Mouse (Mus musculus): Measurements from ENCODE around the gene Mrpl9.
A peak's percentile ranks its signal among the peaks of the same experiment; 100 is the strongest.

The Mrpl9 gene

GRCm38 (mm10) chr3:94468931-94469330 lies 25.8 kb downstream of the Mrpl9 start:
- DNase-seq: no peak

- peak; percentile 35 to 63 for DNase-seq
These were observed 29.5 kb downstream of the Mrpl9 start for GRCm38 (mm10) chr3:94472447-94473114.

DNA sequence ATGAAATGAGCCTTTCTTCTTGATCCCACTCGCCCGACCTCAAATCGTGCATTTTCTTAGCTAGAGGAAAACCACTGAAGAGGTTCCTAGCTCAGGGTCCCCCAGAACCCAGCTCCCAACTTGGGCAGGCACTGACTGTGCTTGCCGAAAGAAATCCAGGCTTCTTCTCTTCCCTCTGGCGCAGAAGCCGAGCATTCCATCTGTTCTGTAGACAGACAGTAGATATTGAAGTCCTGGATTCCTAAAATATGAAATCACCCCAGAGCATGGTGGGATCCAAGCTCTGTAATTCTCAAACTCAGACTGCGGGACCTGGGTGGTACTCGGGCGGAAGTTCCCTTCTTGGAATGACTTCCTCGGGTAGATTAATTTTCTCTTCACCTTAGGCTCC lies 30.0 kb downstream of the Mrpl9 start:
- DNase-seq: no peak

GRCm38 (mm10) chr3:94473567-94474232 lies 30.6 kb downstream of the Mrpl9 start:
- DNase-seq: no peak

GRCm38 (mm10) chr3:94476301-94477035 lies 33.4 kb downstream of the Mrpl9 start:
- DNase-seq: peak; percentile 51 to 56

DNA sequence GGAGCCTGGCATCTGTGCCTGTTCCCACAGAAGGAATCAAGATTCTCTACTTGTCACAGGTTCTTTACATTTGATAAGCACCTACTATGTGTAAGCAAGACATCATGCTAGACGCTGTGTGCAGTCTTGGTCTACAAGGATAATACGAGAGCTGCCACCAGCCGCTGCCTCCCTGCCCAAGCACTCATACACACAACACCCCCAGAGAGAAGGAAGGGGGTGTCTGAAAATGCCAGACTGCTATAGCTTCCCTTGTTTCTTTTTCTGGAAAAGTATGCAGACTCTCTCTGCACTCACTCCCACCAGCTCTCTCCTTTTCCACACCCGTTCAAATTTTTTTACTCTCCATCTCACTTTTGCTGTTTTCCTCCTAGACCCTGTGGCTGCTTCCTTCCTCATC lies 34.3 kb downstream of the Mrpl9 start:
- DNase-seq: no peak

- no peak for DNase-seq
These were observed 34.9 kb downstream of the Mrpl9 start, which contains the start of gene Celf3 for GRCm38 (mm10) chr3:94477981-94478422. Gene Celf3 (plus strand): TSS chr3:94478295.

DNA sequence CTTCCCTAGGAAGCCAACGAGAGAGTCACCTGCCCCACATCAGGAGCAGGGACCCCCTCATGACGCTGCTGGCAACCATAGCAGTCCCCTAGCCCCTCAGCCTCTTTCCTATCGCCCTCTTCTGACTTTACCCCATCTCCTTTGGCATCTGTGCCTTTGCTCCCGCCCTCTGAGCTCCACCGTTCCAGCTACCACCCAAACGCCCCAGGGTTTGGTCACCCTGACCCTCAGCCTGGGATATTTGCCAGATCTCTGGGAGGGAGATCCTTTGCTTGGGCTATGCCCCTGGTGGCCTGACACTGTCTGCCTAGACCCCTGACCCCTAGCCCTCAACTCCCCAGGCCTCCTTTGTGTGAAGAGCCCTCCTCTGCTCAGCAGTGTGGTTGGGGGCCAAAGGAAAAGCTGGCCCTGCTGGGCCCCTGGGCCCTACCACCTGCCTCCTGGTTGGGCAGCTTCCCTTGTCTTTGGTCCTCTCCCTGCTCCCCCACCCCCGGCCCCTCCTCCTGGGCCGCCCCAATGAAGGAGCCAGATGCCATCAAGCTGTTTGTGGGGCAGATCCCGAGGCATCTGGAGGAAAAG lies 35.6 kb downstream of the Mrpl9 start:
- DNase-seq: no peak

DNA sequence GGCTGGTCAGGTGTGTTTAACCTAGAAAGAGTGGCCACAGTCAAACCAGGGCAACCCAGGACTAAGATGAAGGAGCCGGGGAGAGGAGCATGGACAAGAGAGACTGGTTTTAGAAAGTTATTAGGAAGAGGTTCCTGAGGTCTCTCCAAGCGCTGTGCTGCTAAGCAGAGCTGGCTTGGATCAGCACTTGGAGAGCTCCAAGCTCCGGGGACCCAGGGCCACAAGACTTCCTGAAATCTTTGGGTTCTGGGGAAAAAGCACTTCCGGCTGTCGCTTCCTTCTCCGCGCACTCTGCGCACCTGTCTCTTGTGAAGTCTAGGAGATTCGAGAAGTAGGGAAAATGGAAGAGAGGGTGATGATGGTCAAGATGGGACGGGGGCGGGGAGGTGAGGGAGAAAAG lies 36.4 kb downstream of the Mrpl9 start:
- DNase-seq: peak in 1 of 2 experiments; percentile 6

GRCm38 (mm10) chr3:94480291-94480884 lies 37.3 kb downstream of the Mrpl9 start, which contains the start of gene Riiad1:
Gene Riiad1 (minus strand): TSS chr3:94480341.
- DNase-seq: no peak

GRCm38 (mm10) chr3:94481429-94481828 lies 38.3 kb downstream of the Mrpl9 start:
- no peak for DNase-seq

DNA sequence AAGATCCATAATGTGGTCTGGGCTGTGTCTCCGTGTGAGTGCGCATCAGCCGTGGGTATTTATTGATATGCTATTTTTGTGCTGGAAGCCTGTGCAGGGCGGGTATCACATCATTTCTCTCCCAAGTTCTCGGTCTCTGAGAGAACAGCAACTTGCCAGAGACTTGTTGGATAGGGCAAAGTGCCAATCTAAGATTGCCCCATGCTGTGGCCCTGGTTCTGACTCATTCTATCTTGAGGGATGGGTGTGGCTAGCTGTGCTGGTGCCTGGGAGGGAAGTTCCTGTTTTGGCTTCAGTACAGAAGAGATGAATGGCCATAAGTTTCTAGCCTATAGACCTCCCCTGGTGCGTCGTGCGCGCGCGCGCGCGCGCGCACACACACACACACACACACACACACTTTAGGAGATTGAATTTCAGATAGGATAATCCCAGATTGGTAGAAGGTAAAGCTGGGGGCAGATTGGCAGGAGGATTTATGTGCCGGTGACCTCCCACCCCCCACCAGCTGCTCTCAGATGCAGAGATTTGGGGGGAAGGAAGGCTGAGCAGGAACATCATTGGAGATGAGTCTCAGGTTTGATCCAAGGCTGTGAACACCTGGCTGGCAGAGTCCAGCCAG lies 39.8 kb downstream of the Mrpl9 start:
- no peak for DNase-seq

GRCm38 (mm10) chr3:94483790-94484439 lies 40.8 kb downstream of the Mrpl9 start:
- DNase-seq: peak in 1 of 2 experiments; percentile 7

GRCm38 (mm10) chr3:94485922-94486321 lies 42.8 kb downstream of the Mrpl9 start:
- no peak for DNase-seq

DNA sequence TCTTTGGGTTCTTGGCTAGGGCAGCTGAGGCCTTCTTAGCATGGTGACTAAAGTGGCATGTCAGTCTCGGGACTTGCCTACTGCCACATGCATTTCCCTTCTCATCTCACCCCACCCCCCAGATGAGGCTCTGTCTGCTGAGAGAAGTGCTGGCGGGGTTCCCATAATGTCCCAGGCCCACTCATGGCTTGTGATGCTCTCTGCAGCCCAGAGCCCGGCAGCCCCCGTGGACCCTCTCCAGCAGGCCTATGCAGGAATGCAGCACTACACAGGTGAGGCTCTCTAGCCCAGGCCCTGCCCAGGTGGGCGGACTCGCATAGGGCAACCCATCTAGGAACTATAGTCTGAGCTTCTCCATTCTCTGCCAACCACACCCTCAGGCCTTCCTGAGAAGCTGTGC lies 44.5 kb downstream of the Mrpl9 start:
- DNase-seq: no peak

GRCm38 (mm10) chr3:94497162-94497561 lies 54.0 kb downstream of the Mrpl9 start:
- DNase-seq: no peak

Data from kidney, postnatal 25 days (tissue).